Mouse (Mus musculus): ENCODE data around the gene Phtf2.

Phtf2 gene

GRCm38 (mm10) chr5:20876934-20877426 is 4.9 kb downstream of the Phtf2 start:
- in situ Hi-C loops (cut with MboI; ENCODE audit: low pct_unique_long_range_greater_than_20kb in 1 of 2, low sequenced_read_pairs in 2 of 2, unreplicated experiment in 1 of 2), result no loop called here

GRCm38 (mm10) chr5:20873146-20873545 is 8.8 kb downstream of the Phtf2 start:
- in situ Hi-C loops (cut with MboI; ENCODE audit: low pct_unique_long_range_greater_than_20kb in 1 of 2, low sequenced_read_pairs in 2 of 2, unreplicated experiment in 1 of 2), result no loop called here

GRCm38 (mm10) chr5:20865193-20865755 is 16.6 kb downstream of the Phtf2 start:
- in situ Hi-C loops (cut with MboI; ENCODE audit: low pct_unique_long_range_greater_than_20kb in 1 of 2, low sequenced_read_pairs in 2 of 2, unreplicated experiment in 1 of 2), result no loop called here

- in situ Hi-C loops (cut with MboI; ENCODE audit: low pct_unique_long_range_greater_than_20kb in 1 of 2, low sequenced_read_pairs in 2 of 2, unreplicated experiment in 1 of 2), result no loop called here
These were observed 17.5 kb downstream of the Phtf2 start for GRCm38 (mm10) chr5:20864216-20864969.

- in situ Hi-C loops (cut with MboI; ENCODE audit: low pct_unique_long_range_greater_than_20kb in 1 of 2, low sequenced_read_pairs in 2 of 2, unreplicated experiment in 1 of 2), result no loop called here
These were observed 20.0 kb downstream of the Phtf2 start for GRCm38 (mm10) chr5:20861901-20862300.

GRCm38 (mm10) chr5:20860565-20860964 is 21.4 kb downstream of the Phtf2 start:
- in situ Hi-C loops (cut with MboI; ENCODE audit: low pct_unique_long_range_greater_than_20kb in 1 of 2, low sequenced_read_pairs in 2 of 2, unreplicated experiment in 1 of 2), result no loop called here

- in situ Hi-C loops (cut with MboI; ENCODE audit: low pct_unique_long_range_greater_than_20kb in 1 of 2, low sequenced_read_pairs in 2 of 2, unreplicated experiment in 1 of 2), result no loop called here
These were observed 23.5 kb downstream of the Phtf2 start for GRCm38 (mm10) chr5:20858404-20858803.

- in situ Hi-C loops (cut with MboI; ENCODE audit: low pct_unique_long_range_greater_than_20kb in 1 of 2, low sequenced_read_pairs in 2 of 2, unreplicated experiment in 1 of 2), result no loop called here
These were observed 26.9 kb downstream of the Phtf2 start for GRCm38 (mm10) chr5:20855066-20855465.

- in situ Hi-C loops (cut with MboI; ENCODE audit: low pct_unique_long_range_greater_than_20kb in 1 of 2, low sequenced_read_pairs in 2 of 2, unreplicated experiment in 1 of 2), result no loop called here
These were observed 34.9 kb downstream of the Phtf2 start for GRCm38 (mm10) chr5:20847010-20847409.

GRCm38 (mm10) chr5:20843816-20844215 is 38.1 kb downstream of the Phtf2 start:
- in situ Hi-C loops (cut with MboI; ENCODE audit: low pct_unique_long_range_greater_than_20kb in 1 of 2, low sequenced_read_pairs in 2 of 2, unreplicated experiment in 1 of 2), result no loop called here

GRCm38 (mm10) chr5:20843405-20843804 is 38.5 kb downstream of the Phtf2 start:
- in situ Hi-C loops (cut with MboI; ENCODE audit: low pct_unique_long_range_greater_than_20kb in 1 of 2, low sequenced_read_pairs in 2 of 2, unreplicated experiment in 1 of 2), result no loop called here

GRCm38 (mm10) chr5:20837082-20837481 is 44.8 kb downstream of the Phtf2 start:
- in situ Hi-C loops (cut with MboI; ENCODE audit: low pct_unique_long_range_greater_than_20kb in 1 of 2, low sequenced_read_pairs in 2 of 2, unreplicated experiment in 1 of 2), result no loop called here

GRCm38 (mm10) chr5:20834399-20834798 is 47.5 kb downstream of the Phtf2 start:
- in situ Hi-C loops (cut with MboI; ENCODE audit: low pct_unique_long_range_greater_than_20kb in 1 of 2, low sequenced_read_pairs in 2 of 2, unreplicated experiment in 1 of 2), result no loop called here

GRCm38 (mm10) chr5:20831433-20831832 is 50.5 kb downstream of the Phtf2 start:
- in situ Hi-C loops (cut with MboI; ENCODE audit: low pct_unique_long_range_greater_than_20kb in 1 of 2, low sequenced_read_pairs in 2 of 2, unreplicated experiment in 1 of 2), result no loop called here

GRCm38 (mm10) chr5:20830717-20831116 is 51.2 kb downstream of the Phtf2 start:
- in situ Hi-C loops (cut with MboI; ENCODE audit: low pct_unique_long_range_greater_than_20kb in 1 of 2, low sequenced_read_pairs in 2 of 2, unreplicated experiment in 1 of 2), result no loop called here

- in situ Hi-C loops (cut with MboI; ENCODE audit: low pct_unique_long_range_greater_than_20kb in 1 of 2, low sequenced_read_pairs in 2 of 2, unreplicated experiment in 1 of 2), result no loop called here
These were observed 60.3 kb downstream of the Phtf2 start for GRCm38 (mm10) chr5:20821647-20822046.

- in situ Hi-C loops (cut with MboI; ENCODE audit: low pct_unique_long_range_greater_than_20kb in 1 of 2, low sequenced_read_pairs in 2 of 2, unreplicated experiment in 1 of 2), result no loop called here
These were observed 60.8 kb downstream of the Phtf2 start for GRCm38 (mm10) chr5:20821122-20821521.

- in situ Hi-C loops (cut with MboI; ENCODE audit: low pct_unique_long_range_greater_than_20kb in 1 of 2, low sequenced_read_pairs in 2 of 2, unreplicated experiment in 1 of 2), result no loop called here
These were observed 66.8 kb downstream of the Phtf2 start for GRCm38 (mm10) chr5:20815094-20815493.

- in situ Hi-C loops (cut with MboI; ENCODE audit: low pct_unique_long_range_greater_than_20kb in 1 of 2, low sequenced_read_pairs in 2 of 2, unreplicated experiment in 1 of 2), result no loop called here
These were observed 71.5 kb downstream of the Phtf2 start for GRCm38 (mm10) chr5:20810449-20810848.

GRCm38 (mm10) chr5:20795932-20796331 is 86.0 kb downstream of the Phtf2 start:
- in situ Hi-C loops (cut with MboI; ENCODE audit: low pct_unique_long_range_greater_than_20kb in 1 of 2, low sequenced_read_pairs in 2 of 2, unreplicated experiment in 1 of 2), result no loop called here
